Comparison of ENCODE assay signal across 29 mouse cellular contexts in the genomic region with DNA sequence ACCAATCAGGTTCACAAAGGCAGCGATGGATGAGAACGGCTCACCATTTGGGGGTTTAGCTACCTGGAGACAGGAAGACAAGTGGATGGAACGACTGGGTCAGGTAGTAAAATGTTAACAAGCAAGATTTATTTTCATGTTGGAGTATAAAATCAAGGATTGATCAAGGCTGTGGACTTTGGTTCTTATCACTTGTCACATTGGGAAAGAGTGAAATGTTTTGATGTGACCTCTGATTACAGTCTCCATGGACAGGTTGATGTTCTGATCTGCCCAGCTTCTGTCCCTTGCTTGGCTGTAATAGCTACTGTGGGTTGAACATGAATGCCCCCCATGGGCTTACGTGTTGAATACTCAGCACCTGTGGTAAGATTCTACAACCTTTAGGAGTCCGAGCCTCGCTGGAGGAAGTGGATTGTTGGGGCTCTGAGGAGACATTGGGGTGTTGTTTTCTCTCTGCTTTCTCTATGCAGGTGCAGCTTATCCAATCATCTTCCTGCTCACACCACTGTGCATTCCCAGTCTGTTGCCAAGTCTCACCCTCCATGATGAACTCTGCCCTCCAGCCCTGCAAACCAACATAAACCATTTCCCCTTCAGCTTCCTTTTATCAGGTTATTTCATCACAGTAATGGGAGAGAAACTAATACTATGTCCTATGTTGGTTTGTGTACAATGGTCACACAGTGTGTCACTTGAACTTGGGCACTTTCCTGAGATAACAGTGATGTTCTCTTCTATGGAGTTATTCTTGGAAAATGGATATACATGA. TPM values are rescaled to one million over a fixed set of nuclear protein-coding genes. Genes with fewer than 3 reads are reported as not detected.
DNase-seq lines count a peak whose midpoint lies in the region; ATAC-seq and TF ChIP-seq lines count a peak whose summit lies in the region.
"Had no signal": no experiment of that assay in that cellular context is flagged by ENCODE, and none has a peak within 500 bp of the region (broad histone marks: within the 10 kb centered on the region; RNA-seq: fewer than 3 reads in every experiment).

No protein-coding gene starts in this region.

- no peak for TF ChIP-seq POLR2A in liver, adult 2 months (IDR thresholded peaks at IDR 0.05; ENCODE audit: extremely low read depth, insufficient read depth, low read length)

- peak overlapping the region; percentile 47 for H3K9ac ChIP-seq in liver, adult 2 months (ENCODE audit: low read depth, low read length)
- H3K9ac ChIP-seq in liver, embryonic 12.5 days = no peak overlapping the region
- H3K9ac ChIP-seq in intestine, embryonic 15.5 days = no peak overlapping the region
- H3K9ac ChIP-seq: forebrain, postnatal 0 days; hindbrain, embryonic 13.5 days had no signal

- peak overlapping the region; percentile 8; the same call in 1 of the 2 replicates for H3K4me3 ChIP-seq in liver, adult 2 months (ENCODE audit: insufficient read depth, low read depth, low read length)
- no peak overlapping the region for H3K4me3 ChIP-seq in liver, embryonic 12.5 days
- H3K4me3 ChIP-seq in intestine, embryonic 15.5 days (replicated peaks) = no peak overlapping the region
- H3K4me3 ChIP-seq: gastrocnemius, adult 2 months; hindbrain, embryonic 10.5 days; hindbrain, embryonic 13.5 days had no signal

- no peak overlapping the region for H3K4me2 ChIP-seq in liver, embryonic 12.5 days
- H3K4me2 ChIP-seq in intestine, embryonic 15.5 days (replicated peaks) = no peak overlapping the region
- H3K4me2 ChIP-seq: heart, embryonic 11.5 days; hindbrain, embryonic 13.5 days had no signal

- no peak for ATAC-seq in liver, embryonic 12.5 days
- ATAC-seq in intestine, embryonic 15.5 days = peak; percentile 57
- ATAC-seq in megakaryocyte, adult 5-6 weeks (ENCODE audit: poor library complexity, severe bottlenecking) = peak; percentile 39
- ATAC-seq: forebrain, embryonic 14.5 days; forebrain, postnatal 0 days; hindbrain, embryonic 16.5 days; Patski had no signal

- H3K36me3 ChIP-seq in liver, adult 2 months (ENCODE audit: control insufficient read depth, insufficient read depth, low read length) = no peaks in the 10 kb centered on the region
- no peaks in the 10 kb centered on the region for H3K36me3 ChIP-seq in liver, embryonic 12.5 days
- H3K36me3 ChIP-seq in intestine, embryonic 15.5 days = no peaks in the 10 kb centered on the region
- H3K36me3 ChIP-seq: G1E; hindbrain, embryonic 10.5 days; hindbrain, embryonic 13.5 days had no signal

- peaks cover 25% of the 10 kb centered on the region for H3K4me1 ChIP-seq in liver, adult 2 months (ENCODE audit: control insufficient read depth, insufficient read depth, low read length)
- H3K4me1 ChIP-seq in liver, embryonic 12.5 days = no peaks in the 10 kb centered on the region
- no peaks in the 10 kb centered on the region for H3K4me1 ChIP-seq in intestine, embryonic 15.5 days (replicated peaks)
- H3K4me1 ChIP-seq: hindbrain, embryonic 10.5 days; hindbrain, embryonic 13.5 days had no signal

- H3K9me3 ChIP-seq in liver, embryonic 12.5 days (replicated peaks) = no peaks in the 10 kb centered on the region
- H3K9me3 ChIP-seq in intestine, embryonic 15.5 days = no peaks in the 10 kb centered on the region
- H3K9me3 ChIP-seq: hindbrain, embryonic 10.5 days; hindbrain, embryonic 13.5 days had no signal

- H3K27ac ChIP-seq in liver, adult 2 months (replicated peaks; ENCODE audit: insufficient read depth, low read depth, low read length) = peak overlapping the region; percentile 98
- no peak overlapping the region for H3K27ac ChIP-seq in liver, embryonic 12.5 days
- no peak overlapping the region for H3K27ac ChIP-seq in intestine, embryonic 15.5 days
- H3K27ac ChIP-seq: gastrocnemius, adult 2 months; hindbrain, embryonic 10.5 days; hindbrain, embryonic 13.5 days had no signal

- no peak for TF ChIP-seq CTCF in liver, adult 2 months (IDR thresholded peaks at IDR 0.05; ENCODE audit: low read depth, low read length)

- intact Hi-C loops in left cerebral cortex, postnatal 10 days (cut with DNase I) = no loop called here

- WGBS in liver, adult 2 months = 28% methylated on average over 6 of the region's 6 CpGs
- WGBS in liver, embryonic 12.5 days (ENCODE audit: insufficient replicate concordance) = 74% methylated on average over 6 of the region's 6 CpGs
- WGBS in intestine, embryonic 15.5 days = 87% methylated on average over 6 of the region's 6 CpGs

- no peaks in the 10 kb centered on the region for H3K27me3 ChIP-seq in liver, adult 2 months (ENCODE audit: control insufficient read depth, insufficient read depth, low read length)
- no peaks in the 10 kb centered on the region for H3K27me3 ChIP-seq in liver, embryonic 12.5 days (replicated peaks)
- H3K27me3 ChIP-seq in intestine, embryonic 15.5 days (replicated peaks) = no peaks in the 10 kb centered on the region
- H3K27me3 ChIP-seq: CH12.LX; hindbrain, embryonic 13.5 days; Patski had no signal

- peak; percentile 95 for DNase-seq in liver, adult 2 months (ENCODE audit: extremely low read depth, low read depth, low spot score)
- no peak for DNase-seq in urinary bladder, postnatal 4 days (ENCODE audit: low spot score in 2 of 2)
- no peak for DNase-seq in left cerebral cortex, postnatal 10 days (ENCODE audit: extremely low spot score in 1 of 2, low spot score in 2 of 2)
- DNase-seq in left cerebral cortex, adult 8-10 months (ENCODE audit: low spot score in 2 of 2) = no peak
- DNase-seq: adrenal gland, postnatal 10 days; adrenal gland, postnatal 36 days; B cell, adult 2 months; cerebellum, adult 18-20 months; cerebellum, adult 9-10 months; cerebellum, postnatal 14 days; forebrain, postnatal 0 days; gastrocnemius, adult 2 months; gastrocnemius, postnatal 25 days; heart, postnatal 36 days had no signal

- no peaks in the 10 kb centered on the region; the same call in 1 of the 2 replicates for H3K79me2 ChIP-seq in liver, adult 2 months (ENCODE audit: control insufficient read depth, insufficient read depth, low read length)

RNA-seq across cellular contexts. Expression of a gene that starts 1.2 kb away (rescaled TPM):
- 0.27 and 1.0 TPM in 2 replicates for total RNA-seq in liver, adult 2 months (2014; rRNA removed)
- 1.1 and 1.5 TPM in 2 replicates for polyA plus RNA-seq in liver, adult 2 months (2012; rRNA removed)
- polyA plus RNA-seq in liver, embryonic 12.5 days (2016; fragmentation: Nextera tagmentation; extraction: Ambion mirVana) = not detected in 2 replicates
- polyA plus RNA-seq in intestine, embryonic 15.5 days (2015; fragmentation: Nextera tagmentation; extraction: Ambion mirVana) = not detected in 2 replicates
- total RNA-seq in megakaryocyte, adult 5-6 weeks (2015) = not detected in 2 replicates
- not detected in 2 replicates for total RNA-seq in megakaryocyte, adult 5-6 weeks (2017)
- total RNA-seq in left cerebral cortex, postnatal 10 days (2021) = not detected
- under 1 TPM in 3 of 4 experiments, not detected in 1; 0.15 to 0.81 (median 0.41) TPM for total RNA-seq in left cerebral cortex, adult 8-10 months (2022)
- total RNA-seq: adrenal gland, postnatal 10 days; CH12.LX; heart, adult 8-10 months; heart, postnatal 36 days had no signal
- polyA plus RNA-seq: embryonic facial prominence, embryonic 11.5 days; embryonic facial prominence, embryonic 14.5 days; forebrain, embryonic 11.5 days; forebrain, embryonic 14.5 days; G1E; hindbrain, embryonic 10.5 days; hindbrain, embryonic 16.5 days; Patski had no signal

RNA-seq across cellular contexts. Expression of a gene that starts 59.2 kb away (rescaled TPM):
- total RNA-seq in liver, adult 2 months (2014; rRNA removed) = 7,708 and 11,486 TPM in 2 replicates
- 7,278 and 7,946 TPM in 2 replicates for polyA plus RNA-seq in liver, adult 2 months (2012; rRNA removed)
- polyA plus RNA-seq in liver, embryonic 12.5 days (2016; fragmentation: Nextera tagmentation; extraction: Ambion mirVana) = 52.4 and 56.3 TPM in 2 replicates
- 476 and 482 TPM in 2 replicates for polyA plus RNA-seq in intestine, embryonic 15.5 days (2015; fragmentation: Nextera tagmentation; extraction: Ambion mirVana)
- 794 and 848 TPM in 2 replicates for total RNA-seq in megakaryocyte, adult 5-6 weeks (2015)
- total RNA-seq in megakaryocyte, adult 5-6 weeks (2017) = 656 and 657 TPM in 2 replicates
- total RNA-seq in left cerebral cortex, postnatal 10 days (2021) = 10 to 100 TPM in 1 of 2 experiments, 1 to 10 TPM in 1; 7.9 to 10.9 TPM
- total RNA-seq in left cerebral cortex, adult 8-10 months (2022) = 10 to 100 TPM; 12.8 to 19.0 (median 17.3) TPM
- total RNA-seq: CH12.LX, G1E had no signal
- polyA plus RNA-seq: G1E had no signal

Comparison
In these comparisons a context has a peak if more than half of its experiments do, and no peak if none do; other contexts are left out.
1. RNA of a gene that starts 59.2 kb away (total RNA-seq): 7,708 to 11,486 TPM in liver, adult 2 months and 656 to 848 TPM in megakaryocyte, adult 5-6 weeks; 12.8 to 19.0 TPM in left cerebral cortex, adult 8-10 months and 7.9 to 10.9 TPM in left cerebral cortex, postnatal 10 days; every median in the first group is over 10 times any median in the second.